Mouse (Mus musculus): ENCODE measurements around the gene Arhgef19.

Gene Arhgef19

DNA sequence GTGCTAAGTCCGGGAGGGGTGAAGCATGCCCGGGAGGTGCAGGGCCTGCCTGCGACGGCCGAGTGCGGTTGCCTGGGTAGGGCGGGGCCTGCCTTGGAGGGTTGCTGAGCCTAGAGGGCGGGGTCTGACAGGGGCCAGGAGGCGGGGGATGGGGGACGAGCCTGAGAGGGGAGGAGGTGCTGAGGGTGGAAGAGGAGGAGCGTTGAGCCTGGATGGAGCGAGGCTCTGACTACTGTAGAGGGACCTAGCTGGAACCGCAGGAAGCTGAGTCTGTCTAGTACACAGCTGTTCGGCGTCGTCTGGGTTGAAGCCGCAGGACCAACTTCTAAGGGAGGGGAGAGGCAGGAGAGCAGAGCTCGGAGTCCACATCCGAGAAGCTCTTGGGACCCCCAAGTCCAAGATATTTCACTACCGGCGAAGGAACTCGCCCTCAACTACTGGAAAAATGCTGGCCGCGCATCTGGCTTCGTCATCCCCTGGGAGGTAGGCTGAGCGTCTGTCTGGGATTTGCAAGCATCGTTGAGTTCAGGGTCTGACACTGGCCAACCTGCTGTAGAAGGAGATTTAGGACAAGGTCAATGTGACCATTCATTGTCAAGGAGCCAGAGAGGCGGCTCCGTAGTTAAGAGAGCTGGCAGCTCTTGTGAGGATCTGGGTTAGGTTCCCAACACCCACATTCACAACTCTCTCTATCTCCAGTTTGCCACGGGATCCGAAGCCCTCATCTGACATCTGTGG is at the start of gene Arhgef19:
TSS of gene Arhgef19 (plus strand) at position 112 of the 738 bp plus-strand sequence.
- peak; percentile 86 for DNase-seq (ENCODE audit: low read depth, low spot score)

DNA sequence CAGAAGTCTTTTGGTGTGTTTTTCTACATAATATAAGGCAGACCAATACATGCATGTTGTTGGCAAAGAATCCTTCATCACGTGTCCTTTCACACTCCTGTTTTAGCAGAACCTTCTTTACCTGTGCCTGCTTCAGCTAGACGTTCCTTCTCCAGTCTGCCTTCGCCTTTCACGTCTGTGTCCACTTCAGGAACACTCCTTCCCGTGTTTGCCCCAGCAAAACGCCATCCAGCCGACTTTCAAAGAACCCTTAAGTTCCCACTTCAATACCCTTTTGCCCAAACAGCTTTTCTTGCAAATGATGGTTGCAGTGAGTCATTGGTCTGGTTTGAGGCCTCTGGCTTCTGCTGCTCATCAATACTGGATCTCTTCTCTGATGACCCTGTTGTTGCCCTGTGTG is 48.0 kb upstream of the Arhgef19 start:
- no peak for DNase-seq (ENCODE audit: low read depth, low spot score)

DNA sequence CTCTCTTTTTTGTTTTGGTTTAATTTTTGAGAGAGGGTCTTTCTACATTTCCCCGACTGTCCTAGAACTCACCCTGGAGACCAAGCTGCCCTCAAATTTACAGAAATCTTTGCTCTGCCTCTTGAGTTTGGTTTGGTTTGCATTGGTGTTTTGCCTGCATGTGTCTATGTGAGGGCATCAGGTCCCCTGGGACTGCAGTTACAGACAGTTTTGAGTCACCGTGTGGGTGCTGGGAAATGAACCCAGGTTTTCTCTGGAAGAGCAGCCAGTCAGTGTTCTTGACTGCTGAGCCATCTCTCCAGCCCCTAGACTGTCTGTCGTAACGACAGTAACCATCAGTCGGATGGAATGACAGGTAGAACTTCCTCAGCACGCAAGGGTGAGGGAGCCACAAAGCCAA is 44.7 kb upstream of the Arhgef19 start:
- DNase-seq (ENCODE audit: low read depth, low spot score) = no peak

DNA sequence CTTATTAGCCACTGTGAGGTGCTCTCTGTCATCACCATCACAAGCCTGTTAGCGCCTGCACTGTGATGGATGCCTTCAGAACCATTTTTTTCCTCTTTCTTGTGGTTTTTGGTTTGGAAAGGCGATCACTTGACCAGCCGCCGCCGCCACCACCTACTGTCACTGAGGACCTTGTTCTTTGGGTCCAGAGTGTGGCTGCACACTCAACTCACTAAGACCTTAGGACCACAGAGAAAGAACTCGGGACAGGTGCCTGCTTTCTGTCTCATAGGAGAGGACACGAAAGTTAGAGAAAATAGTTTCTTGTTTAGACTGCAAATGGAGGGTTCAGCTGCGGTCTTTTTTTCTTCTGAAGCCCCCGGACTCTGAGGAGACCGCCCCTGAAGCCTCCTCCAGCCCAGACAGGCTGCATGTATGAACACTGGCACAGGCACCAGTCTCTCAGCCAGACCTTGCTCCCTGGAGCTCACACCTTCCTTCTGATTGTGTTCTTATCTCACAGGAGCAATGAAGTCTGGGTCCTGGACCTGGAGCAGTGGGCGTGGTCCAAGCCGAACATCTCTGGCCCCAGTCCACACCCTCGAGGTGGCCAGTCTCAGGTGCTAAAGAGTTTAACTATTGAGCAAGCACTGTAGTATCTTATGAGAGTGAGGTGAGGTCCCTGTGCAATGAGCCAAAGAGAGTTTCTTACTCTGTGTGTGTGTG is 42.2 kb upstream of the Arhgef19 start:
- no peak for DNase-seq (ENCODE audit: low read depth, low spot score)

DNA sequence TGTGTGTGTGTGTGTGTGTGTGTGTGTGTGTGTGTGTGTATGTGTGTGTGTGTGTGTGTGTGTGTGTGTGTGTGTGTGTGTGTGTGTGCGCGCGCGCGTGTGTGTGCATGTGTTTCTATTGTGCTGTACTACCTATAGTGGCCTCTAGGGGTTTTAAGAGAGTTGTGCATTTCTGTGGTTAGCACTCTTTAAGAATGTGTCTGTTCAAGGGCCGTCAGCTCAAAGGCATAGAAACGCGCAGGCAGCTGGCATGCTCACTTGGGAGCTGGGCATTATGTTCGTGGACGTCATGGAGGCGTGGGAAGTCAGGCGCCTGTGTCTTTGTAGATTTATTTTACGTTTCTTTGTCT is 41.6 kb upstream of the Arhgef19 start:
- no peak for DNase-seq (ENCODE audit: low read depth, low spot score)

DNA sequence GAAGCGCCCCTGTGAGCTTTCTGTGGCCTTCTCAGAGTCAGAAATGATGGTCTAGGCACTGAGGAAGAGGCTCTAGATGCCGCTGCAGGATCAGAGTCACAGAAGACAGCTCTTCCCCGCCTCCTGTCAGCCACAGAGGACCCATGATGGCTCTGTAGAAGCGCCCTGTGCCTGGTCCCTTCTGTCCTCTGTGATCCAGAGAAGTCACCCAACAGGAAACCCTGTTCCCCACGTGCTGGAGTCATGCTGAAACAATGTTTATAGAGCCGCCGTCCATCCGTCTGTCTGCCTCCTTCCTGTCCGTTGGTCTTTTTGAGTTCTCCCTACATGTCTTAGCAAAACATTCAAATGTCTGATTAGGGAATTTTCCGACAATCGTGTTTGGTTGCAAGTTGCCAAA is 38.4 kb upstream of the Arhgef19 start:
- no peak for DNase-seq (ENCODE audit: low read depth, low spot score)

DNA sequence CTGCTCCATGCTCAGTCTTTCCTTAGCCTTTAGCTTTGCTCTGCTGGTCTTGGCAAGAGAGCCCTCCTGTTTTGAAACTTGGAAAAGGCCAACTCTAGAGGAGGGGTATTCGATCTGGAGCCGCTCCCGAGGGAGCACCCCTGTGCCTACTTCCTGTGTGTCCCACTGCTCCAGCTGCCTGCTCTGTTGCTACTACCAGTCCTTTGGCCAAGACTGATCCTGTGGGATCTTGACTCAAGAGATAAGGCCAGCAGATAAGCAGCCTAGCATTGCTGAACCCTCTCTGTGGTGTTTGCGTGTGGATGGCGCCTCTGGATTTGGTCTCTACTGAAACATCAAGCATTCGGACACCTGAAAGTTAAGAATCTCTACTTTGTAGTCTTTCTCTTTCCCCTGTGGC is 37.1 kb upstream of the Arhgef19 start:
- DNase-seq (ENCODE audit: low read depth, low spot score) = no peak

DNA sequence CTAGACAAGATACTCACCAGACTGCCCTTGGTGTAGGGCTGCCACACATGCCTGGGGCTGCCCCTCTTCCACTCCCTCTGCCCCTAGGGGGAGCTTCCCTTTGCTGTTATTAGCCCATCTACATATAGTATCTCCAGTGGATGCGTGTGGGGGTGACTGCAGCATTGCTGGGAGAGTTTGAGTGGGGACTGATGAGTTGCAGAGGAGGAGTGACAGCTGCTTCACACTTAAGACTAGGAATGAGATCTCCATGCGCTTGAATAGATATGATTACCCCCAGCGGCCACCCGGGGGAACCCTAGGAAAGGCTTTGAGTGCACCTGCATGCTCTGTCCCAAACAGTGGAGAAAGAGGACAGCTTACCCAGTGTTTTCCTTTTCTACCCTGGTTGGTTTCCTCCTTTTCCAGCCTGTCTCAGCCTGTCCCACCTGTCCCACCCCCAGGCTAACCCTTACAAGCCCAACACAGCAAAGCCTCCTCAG is 34.7 kb upstream of the Arhgef19 start:
- DNase-seq (ENCODE audit: low read depth, low spot score) = peak; percentile 31

DNA sequence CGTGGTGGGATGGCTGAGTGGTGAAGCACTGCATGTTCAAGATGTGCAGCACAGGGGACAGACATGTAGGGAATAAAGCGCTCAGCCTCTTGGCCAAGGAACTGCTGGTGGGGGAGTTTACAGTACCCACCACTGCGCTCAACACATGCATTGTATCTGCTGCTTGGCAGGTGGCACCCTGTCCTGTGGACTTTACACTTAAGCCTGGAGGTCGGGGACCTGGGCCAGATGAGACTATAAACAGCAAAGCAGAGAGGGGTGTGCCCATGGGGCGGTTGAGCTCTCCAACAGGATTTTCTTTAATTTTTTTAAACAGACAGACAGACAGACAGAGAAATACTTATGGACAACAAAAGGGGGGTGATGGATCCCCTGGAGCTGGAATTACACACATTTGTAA is 32.2 kb upstream of the Arhgef19 start:
- no peak for DNase-seq (ENCODE audit: low read depth, low spot score)

DNA sequence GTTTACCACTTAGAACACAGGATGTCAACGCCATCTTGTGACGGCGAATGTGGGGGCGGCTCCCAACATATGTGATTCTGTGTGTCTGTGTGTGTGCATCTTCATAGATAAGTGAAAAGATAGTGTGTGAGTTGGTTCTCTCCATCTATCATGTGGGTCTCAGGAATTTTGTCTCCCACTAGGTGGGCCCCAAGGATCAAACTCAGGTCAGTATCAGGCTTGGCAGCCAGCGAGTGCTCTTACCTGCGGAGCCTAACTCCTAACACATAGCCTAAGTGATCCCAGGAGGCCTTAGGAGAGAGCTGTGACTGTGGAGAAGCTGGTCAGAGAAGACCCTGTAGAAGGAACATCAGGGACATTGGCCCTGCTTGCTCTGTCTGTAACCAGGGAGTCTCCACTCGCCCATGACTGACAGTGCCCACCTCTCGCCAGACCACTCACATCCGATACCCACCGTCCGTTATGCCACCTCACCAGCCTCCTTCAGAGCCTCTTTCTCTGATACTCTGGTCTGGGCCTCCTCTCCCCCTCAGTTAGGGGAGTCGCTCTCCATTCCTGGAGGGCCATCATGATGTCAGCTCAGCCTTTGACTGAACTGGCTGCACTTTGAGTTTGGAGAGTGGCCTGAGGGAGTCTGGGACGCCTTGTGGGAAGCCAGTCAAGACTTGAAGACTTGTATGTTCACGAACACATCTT is 28.6 kb upstream of the Arhgef19 start:
- peak; percentile 79 for DNase-seq (ENCODE audit: low read depth, low spot score)

DNA sequence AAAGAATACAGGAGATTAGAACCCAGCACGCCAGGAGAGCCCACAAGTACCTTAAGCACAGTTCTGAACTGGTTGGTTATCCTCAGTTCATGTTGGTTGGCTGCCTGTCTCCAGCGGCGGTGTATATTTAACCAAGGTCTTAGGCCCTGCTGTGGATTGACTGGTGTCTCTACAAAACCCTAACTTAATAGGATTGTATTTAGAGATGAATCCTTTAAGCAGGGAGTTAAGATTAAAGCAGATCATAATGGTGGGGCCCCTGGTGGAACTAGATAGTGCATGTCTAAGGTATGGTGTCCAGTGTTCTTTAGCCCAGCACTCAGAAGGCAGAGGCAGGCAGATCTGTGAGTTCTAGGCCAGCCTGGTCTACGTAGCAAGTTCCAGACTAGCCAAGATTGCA is 27.7 kb upstream of the Arhgef19 start:
- DNase-seq (ENCODE audit: low read depth, low spot score) = no peak

DNA sequence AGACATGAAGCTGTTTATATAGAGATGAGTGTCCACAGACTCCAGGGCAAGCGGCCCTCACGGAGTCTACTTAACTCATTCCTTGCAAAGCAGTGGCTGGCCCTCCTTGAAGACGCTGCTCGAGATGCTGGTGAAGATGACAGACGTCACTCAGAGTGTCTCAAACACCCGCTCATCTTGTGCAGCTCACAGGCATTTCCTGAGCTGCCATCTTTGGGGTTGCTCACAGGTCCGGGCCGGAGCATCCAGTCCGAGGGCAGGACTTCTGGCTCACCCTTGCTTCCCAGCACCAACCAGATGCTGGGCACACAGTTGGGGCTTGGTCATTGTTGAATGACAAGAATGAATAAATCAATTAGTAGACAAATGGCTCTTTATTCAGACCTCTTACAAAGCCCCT is 26.4 kb upstream of the Arhgef19 start:
- no peak for DNase-seq (ENCODE audit: low read depth, low spot score)

DNA sequence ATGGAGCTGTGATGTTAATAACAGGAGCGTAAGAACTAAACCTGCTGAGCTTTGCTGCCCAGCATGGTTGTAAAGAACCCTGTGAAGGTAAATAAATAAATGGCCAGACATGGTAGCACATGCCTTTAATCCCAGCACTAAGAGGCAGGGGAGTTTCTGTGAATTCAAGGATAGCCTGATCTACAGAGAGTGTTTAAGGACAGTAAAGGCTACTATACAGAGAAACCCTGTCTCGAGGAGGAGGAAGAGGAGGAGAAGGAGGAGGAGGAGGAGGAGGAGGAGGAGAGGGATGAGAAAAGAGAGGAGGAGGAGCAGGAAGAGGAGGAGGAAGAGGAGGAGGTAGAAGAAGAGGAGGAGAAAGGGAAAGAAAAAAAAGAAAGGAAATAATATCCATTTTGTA is 26.0 kb upstream of the Arhgef19 start:
- no peak for DNase-seq (ENCODE audit: low read depth, low spot score)

DNA sequence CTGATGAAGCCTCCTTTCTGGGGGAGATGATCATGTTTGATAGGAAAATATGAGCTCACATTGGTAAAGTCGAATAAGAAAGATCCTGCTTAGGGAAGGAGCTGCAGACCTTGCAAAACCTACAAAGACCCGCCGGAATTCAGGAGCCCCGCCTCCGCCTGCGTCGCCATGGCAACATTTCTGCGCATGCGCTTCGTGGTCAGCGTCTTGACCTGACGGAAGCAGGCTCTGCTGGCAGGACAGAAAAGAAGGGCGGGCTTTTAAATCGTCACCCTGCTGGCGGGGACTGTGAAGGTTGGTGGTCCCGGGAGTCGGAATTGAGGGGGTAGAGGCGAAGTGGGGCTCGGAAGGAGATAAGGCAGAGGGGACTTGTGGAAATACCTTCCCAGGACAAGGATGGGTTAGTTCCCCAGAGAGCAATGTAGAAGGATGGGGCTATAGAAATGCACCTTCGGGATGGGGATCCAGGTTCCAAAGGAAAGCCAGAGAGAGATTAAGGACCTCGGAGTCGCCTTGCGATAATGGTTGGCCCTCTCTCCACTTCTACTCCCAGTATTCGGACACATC is 25.4 kb upstream of the Arhgef19 start, which contains the start of gene Rsg1:
TSS of gene Rsg1 (plus strand) at position 187 of the 567 bp plus-strand sequence.
- DNase-seq (ENCODE audit: low read depth, low spot score) = peak; percentile 95

DNA sequence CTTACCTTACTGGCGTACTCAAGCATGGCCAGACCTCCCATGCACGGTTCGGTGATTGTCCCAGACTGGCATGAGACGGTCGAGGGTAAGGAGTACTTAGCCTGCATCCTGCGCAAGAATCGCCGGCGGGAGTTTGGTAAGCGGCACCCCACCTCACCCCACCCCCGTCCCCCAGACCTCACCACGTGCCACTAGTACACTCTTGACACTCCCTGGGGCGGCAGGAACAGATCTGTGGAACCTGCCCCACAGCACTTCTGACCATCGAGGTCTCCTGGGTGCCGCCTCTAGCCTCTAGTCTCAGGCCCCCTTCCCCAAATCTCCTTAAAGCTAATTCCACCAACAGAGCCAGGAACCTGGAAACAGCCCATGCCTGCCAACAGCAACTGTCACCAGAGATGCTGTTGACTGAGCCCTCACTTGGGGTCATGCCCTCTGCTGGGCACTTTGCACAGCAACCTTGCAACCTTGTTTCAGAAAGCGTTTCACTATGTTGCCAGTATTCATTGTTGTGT is 24.9 kb upstream of the Arhgef19 start:
- DNase-seq (ENCODE audit: low read depth, low spot score) = peak; percentile 85

DNA sequence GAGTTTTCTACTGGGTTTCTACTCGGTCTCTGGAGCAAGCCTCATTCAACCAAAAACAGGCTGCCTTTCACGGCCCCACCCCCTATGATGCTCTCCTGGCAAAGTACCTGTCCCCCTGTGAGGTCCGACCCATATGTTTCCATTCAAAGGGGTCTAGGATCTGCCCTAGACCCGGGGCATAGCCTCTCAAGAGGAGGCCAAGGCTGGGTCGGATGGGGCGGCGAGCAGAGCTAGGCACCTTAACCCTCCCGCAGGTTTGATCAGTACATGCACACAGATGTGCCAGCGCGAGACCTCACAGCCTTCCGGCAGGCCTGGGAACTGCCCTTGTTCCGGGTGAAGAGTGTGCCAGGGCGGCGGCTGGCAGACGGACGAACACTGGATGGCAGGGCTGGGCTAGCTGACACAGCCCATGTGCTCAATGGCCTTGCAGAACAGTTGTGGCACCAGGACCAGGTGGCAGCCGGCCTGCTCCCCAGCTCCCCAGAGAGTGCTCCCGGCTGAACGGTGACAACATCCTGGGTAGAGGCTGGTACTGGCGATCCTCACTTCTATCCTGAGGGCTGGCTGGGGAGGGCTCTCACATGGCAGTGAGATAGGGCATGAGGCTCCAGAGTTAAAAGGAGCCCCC is 19.6 kb upstream of the Arhgef19 start:
- DNase-seq (ENCODE audit: low read depth, low spot score) = no peak

DNA sequence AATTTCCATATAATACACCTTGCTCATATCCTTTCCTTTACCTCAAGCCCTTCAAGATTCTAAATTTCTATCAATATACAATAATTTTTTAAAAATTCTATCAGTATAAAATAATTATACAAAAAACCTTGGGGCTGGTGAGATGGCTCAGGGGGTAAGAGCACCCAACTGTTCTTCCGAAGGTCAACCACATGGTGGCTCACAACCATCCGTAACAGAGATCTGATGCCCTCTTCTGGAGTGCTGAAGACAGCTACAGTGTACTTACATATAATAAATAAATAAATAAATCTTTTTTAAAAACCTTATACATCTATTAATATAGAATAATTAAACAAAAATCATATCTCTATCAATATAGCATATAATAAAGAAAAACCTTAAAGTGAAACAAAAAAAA is 17.5 kb upstream of the Arhgef19 start:
- peak; percentile 45 for DNase-seq (ENCODE audit: low read depth, low spot score)

DNA sequence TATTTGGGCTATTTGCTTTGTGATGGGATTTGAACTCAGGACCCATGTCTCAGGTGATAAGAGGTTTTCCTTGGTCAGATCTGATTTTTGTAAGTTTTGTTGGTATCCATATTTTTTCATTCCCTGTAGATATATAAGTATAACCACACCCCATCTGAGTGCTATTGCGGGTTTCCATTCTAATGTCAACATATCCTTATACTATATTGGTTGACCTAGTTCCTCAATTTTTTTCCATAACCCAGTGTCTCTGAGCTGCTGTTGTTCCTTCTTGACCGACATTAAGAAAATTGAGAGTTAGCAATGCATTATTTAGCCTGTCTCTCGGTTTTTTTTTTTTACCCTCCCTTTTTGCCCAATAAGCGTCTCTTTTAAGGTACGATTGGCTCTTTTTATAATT is 16.5 kb upstream of the Arhgef19 start:
- no peak for DNase-seq (ENCODE audit: low read depth, low spot score)

DNA sequence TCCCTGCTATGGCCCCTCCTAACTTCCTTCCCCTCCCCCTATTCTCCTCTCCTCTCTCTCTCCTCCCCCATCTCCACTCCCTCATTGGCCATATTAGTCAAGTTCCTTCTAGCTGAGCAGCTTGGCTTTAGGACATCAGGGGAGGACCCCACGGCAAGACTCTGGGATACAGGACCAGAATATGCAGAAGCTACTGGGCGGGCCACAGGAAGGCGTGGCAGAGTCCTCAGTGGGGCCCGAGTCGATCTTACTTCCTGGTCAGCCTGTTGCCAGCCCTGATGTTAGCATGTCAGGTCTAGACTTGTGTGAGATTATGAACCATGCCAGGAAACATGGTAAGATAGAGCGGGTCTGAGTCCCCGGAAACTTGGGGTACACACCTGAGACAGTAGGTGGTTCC is 10.6 kb upstream of the Arhgef19 start:
- DNase-seq (ENCODE audit: low read depth, low spot score) = no peak

DNA sequence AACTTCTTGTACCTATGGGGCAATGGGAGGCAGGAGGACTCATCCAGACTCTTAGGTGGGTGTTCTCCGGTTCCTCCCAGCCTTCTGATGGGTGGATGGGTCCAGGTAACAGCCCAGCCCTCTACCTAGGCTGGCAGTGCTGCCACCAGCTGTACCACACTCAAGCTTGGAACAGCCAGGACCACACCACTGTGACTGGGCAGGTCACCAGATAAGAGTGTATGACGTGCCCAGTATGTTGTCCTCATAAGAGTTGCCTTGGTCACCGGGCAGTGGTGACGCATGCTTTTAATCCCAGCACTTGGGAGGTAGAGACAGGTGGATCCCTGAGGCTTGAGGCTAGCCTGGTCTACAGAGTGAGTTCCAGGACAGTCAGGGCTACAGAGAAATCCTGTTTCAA is 6.1 kb upstream of the Arhgef19 start:
- DNase-seq (ENCODE audit: low read depth, low spot score) = no peak

DNA sequence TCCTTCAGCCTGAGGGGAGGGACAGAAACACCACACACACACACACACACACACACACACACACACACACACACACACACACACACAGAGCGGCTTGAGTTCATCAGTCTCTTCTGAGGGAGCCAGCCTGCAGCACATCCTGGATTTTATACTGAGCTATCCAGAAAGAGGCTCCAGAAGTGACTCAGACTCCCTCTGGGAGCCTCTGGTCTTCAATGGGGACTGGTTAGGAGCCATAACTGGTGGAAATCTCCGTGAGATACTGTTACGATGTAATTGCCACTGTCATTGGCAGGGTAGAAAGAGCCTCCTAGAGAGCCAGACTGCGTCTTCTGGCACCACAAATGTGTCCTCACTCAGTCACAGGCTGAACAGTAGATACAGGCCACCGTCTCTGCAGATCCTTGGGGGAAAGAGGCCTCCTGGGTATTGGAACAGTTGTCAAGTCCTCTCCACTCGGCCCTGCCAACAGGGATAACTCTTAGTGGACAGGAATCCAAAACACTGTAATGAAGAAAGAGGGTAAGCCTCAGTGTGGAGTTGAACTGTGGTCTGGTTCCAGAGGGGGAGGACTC is 3.7 kb upstream of the Arhgef19 start:
- DNase-seq (ENCODE audit: low read depth, low spot score) = no peak
